Mouse (Mus musculus) left cerebral cortex, adult 9 months (tissue): Measurements from ENCODE around the gene Pappa.

Experiments
- DNase-seq, 2 experiments: peaks; one replicate each; pipeline ENCODE4 v3.0.0; 2022; ENCODE audit warnings: low spot score in 2 of 2

Pappa gene

DNA sequence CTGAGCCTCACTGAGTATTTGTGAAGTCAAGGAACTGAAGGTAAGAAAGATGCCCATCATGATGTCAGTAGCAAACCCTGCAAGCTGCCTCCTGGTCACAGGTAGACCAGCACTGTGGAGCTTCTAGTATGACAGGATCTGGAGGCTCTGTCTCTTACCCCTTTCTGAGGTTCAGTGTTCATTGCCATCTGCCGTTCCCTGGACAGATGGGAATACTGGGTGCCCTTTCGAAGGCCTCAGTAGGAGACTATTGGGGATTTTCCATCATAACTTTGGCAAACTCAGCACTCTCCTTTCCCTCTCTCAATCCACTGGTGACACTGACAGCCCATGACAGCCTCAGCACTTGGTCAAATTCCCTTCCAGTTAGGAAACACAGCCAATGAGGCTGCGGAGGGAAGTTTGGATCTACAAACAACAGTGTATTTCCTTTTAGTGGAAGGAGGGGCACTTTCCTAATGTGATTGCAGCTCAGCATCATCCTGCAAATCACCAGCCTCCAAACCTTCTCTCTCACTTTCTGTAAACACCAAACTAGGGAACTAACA, 42.4 kb downstream of the Pappa start:
- no peak for DNase-seq

GRCm38 (mm10) chr4:65174505-65174904, 50.5 kb downstream of the Pappa start:
- DNase-seq, result no peak

DNA sequence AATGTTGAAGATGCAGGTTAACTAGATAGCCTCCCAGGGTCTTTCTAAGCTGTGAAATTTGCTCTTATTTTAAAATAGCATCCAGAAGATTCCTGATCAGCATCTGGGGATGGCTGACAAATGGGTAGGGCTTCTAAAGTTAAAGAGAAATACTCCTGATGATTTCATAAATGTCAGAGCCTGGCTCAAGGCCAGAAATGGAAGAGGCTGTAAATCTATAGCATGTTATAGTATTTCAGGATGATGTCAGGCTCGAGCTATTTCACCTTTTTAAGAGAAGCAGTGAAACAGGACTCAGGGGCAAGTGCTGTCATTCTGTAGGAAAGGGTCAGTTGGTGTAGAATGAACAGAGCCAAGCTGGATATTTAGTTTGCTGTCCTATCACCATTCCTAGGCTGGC, 54.2 kb downstream of the Pappa start:
- DNase-seq, result no peak

DNA sequence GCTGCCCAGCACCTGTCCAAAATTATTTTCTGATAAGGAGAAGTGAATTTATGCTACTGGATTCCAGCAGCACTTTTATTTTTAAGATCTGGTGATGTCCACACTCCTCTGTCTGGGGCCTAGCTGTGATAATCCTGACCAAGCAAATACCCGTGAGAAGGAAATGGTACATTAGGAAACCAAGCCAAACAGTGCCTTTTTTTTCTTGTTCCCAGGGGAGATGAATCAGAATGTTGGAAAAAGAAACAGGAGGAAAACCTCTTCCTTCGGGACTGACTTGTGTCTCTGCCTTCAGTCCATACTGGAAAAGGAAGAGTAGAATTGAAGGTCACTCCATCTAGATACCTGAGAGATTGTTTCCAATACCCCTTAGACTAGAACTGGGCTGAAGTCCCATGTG, 63.3 kb downstream of the Pappa start:
- no peak for DNase-seq

DNA sequence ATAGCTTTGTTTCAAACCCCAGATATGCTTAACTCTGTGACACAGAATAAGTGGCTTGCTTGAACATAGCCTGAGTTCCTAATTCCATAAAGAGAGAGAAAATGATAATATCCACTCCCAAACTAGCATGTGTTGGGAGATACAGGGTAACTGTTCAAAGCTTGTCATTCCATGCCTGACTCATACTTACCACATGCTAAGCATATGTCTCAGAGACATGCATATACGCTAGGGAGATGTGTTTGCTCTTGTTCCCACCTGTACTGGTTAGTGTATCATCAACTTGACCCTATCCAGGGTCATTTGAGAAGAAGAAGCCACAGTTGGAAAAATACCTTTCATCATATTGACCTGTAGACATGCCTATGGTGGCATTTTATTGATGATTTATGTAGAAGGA, 63.7 kb downstream of the Pappa start:
- DNase-seq, result no peak

DNA sequence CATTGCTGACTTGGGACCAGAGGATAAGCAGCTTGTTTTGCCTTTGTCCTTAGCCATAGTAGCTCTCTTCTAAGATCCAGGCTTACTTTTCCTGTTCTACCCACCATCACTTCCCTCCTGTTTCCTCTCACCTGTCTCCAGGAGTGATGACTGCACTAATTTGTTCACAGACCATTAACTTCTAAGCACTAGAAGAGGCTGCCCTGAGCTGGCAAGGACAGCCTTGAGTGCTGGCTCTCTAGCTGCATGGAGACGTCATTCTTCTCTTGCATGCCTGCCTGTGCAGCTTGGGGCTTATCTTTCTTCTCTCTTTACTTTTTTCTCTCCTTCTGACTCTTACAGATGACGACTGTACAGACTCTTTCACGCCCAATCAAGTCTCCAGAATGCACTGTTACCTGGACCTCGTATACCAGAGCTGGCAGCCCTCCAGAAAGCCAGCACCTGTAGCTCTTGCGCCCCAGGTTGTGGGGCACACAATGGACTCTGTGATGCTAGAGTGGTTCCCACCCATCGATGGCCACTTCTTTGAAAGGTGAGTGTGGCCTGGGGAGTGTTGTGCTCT, 65.0 kb downstream of the Pappa start:
- no peak for DNase-seq

GRCm38 (mm10) chr4:65192810-65193209, 68.8 kb downstream of the Pappa start:
- DNase-seq, result no peak

GRCm38 (mm10) chr4:65195971-65196370, 72.0 kb downstream of the Pappa start:
- DNase-seq, result no peak

GRCm38 (mm10) chr4:65203666-65204065, 79.7 kb downstream of the Pappa start:
- no peak for DNase-seq

GRCm38 (mm10) chr4:65205446-65205845, 81.5 kb downstream of the Pappa start:
- no peak for DNase-seq

DNA sequence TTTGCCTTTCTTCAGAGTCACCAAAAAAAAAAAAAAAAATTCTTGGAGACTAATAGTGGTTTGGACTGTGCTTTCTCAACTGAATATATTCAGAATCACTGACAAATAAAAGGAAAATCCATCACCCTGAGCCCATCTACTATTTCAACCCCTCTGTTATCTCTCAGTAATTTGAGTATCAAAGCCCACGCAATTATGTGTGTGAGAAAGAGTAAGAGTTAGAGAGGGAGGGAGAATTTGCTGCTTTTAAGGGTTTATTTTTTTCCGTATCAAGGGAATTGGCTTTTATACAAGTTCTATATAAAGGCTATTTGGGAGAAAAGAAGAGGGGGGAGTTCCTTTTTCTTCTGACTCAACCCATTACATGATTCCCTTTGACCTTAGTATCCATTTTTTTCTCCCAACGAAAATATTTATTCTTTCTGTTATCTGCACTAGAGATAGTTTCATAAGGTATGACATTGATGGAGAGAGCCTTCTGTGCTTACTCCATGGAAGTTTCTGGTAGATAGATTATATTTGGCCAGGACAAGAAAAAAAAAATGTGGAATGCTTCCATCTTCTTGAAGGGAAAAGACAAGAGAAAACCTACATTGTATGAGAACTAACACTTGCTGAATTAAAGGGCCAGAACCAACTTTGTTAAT, 85.5 kb downstream of the Pappa start:
- no peak for DNase-seq

DNA sequence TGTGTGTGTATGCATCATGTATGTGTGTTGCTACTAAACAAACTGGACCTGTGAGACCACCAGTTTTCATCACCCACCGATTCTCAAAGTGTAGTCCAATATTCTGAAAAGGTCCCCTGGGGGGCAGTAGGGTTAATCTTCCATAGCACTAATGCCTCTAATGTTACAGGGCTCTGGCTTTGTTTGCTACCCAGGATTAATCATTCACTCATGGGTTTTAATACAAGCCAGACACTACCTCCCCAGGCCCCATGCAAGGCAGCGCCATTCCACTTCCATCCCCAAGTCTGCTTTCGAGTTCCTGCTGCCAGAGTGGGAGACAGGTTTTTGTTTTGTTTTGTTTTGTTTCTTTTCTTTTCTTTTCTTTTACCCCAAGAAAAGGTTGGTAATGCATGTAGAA, 92.7 kb downstream of the Pappa start:
- no peak for DNase-seq

- DNase-seq, result no peak
Observed at GRCm38 (mm10) chr4:65217651-65218364, 93.8 kb downstream of the Pappa start.

GRCm38 (mm10) chr4:65223901-65224300, 99.9 kb downstream of the Pappa start:
- DNase-seq, result no peak

GRCm38 (mm10) chr4:65238540-65238998, 114.6 kb downstream of the Pappa start:
- DNase-seq, result no peak

DNA sequence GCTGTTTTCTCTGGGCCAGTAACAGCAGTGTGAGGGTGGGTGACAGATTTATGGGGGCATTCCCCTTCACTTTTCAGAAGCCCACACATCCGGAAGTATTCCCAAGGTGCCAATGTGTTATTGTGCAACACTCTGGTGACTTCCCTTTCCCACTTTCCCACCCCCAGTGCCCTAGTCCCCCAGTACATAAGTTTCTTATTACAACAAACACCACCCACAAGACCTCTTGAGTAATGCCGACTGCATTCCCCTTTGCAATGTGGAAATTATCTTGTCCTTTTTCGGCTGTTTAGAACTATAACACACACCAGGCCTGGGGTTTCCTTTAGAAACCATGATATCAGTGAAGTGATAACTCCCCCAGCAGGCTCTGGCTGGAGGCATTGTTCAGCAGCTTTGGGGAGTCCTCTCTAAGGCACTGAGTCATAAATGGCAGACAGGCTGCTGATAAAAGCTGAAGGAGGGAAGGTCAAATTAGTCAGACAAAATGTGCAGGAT, 118.5 kb downstream of the Pappa start:
- DNase-seq, result peak in 1 of 2 experiments; percentile 10

DNA sequence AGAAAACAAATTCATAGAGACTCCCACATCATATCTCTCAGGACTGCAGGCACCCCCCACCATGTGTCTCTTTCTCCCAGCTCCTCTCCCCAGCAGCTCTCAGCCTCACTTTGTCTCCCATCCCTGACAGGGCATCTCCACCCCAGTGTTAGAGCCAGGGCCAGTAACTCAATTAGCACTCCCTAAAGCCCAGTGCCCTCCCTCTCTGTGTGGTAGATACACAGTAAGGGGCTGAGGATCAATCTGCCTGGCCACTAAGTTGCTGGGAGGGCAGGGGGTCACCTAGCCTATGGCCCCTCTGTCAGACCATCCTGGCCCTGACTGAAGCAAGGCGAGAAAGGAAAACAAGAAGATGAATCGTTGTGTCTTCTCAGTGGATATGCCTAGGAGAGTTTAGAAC, 119.3 kb downstream of the Pappa start:
- DNase-seq, result no peak

DNA sequence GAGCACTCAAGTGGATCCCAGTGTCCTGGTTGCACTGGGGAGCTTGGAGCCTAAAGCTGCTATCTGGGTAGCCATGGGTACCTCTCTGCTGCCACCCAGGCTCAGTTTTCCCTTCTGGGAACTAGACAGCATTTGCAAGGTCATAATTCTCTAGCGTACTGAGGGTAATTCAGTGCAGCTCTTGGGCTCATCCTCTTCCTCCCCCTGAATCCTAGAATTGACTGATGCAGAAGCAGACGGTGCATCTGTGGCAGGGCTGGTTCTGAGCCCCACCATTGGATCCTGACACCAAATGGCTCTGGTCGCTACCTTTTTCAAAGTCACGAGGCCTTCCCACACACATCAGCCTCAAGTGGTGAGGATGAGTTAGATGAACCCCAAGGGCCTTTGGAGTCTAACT, 121.0 kb downstream of the Pappa start:
- DNase-seq, result no peak

DNA sequence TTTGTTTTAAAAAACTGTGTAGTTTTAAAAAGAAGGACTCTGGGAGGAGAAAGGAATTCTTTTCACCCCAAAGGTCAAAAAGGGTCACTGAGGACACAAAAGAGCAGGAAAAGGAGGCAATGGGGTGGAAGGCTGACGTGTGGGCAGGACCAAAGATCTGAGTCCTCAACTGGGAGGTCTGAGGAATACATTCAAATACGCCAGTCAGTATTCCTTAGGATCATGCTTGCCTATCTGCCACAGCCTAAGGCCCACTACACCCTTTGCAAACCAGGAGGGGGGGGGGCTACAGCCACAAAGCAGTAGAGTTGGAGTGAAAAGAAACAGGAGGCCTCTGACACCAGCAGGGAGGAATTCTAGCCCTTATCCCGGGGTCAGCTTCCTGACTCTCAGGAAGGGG, 121.5 kb downstream of the Pappa start:
- DNase-seq, result no peak

GRCm38 (mm10) chr4:65252193-65252592, 128.2 kb downstream of the Pappa start:
- no peak for DNase-seq

DNA sequence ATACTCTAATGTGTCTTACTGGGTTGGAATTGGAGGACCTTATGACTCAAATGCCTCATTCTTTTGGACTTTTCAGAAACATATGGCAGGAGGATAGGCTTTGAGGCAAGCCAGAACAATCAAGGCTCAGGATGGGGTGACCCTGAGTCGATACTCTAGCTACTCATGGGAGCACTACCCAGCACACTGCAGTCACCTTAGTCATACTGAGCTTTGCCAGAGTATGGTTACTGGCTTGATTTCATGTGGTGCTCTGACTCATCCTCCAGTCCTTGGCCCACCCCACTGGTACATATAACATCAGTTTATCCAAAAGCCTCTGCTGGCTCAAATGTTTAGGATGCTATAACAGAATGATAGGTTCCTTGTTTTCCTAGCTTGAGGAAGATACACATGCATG, 130.1 kb downstream of the Pappa start:
- DNase-seq, result no peak

DNA sequence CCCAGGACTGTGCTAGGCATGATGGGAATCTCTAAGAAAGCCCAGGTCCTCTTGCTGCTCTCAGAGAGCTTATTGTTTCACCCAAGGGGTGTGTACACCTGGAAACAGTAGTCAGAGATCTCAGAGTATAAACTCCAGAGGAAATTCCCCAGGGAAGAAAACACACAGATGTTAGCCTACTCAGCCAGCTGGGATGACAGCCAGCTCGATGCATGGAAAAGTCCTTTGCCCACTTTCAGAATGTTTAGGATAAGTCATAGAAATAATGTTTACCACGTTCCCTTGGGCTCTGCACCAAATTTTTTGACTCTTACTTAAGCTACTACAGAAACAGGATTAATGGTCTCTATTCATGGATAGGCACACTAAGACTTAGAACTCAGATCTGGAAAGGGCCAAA, 143.1 kb downstream of the Pappa start:
- DNase-seq, result no peak

DNA sequence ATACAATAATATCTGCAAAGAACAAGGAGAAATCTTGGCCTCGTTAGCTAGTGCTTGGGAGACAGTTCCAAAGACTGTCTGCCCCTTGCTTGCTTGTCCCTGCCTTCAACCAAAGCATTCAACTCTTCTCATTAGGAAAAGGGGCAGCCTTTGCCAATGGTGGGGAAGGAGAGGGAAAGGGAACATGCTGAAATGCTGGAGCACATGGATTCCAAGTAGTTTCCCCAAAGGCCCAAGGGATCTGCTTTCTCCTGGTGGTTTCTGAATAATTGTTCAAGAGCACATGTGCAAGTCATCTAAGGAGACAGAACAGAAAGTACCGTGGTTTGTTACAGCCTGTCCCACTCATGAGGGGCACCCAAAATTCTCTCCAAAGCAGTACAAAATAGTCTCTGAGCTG, 146.0 kb downstream of the Pappa start:
- no peak for DNase-seq
